Mouse (Mus musculus) embryonic facial prominence, embryonic 14.5 days (tissue): ENCODE data around the gene Dnaic2. TPM values are rescaled to one million over a fixed set of nuclear protein-coding genes. Genes with fewer than 3 reads are reported as not detected.

Source experiments
- ATAC-seq: fragments of 200-750 bp; cut with Nextera tagmentation; 2 replicates; pipeline ENCODE4 v1.8.0; 2017; ENCODE audit warnings: low read depth, moderate number of reproducible peaks, moderate TSS enrichment
- DNase-seq: peaks from one replicate; pipeline ENCODE4 v3.0.0-alpha.2; 2015; ENCODE audit warnings: low spot score
- H3K27ac ChIP-seq: fragments of 300-500 bp; sonication (generic); replicated peaks from 2 replicates; pipeline ENCODE4 v1.5.1; 2014; ENCODE audit warnings: low read depth, mild to moderate bottlenecking, low read length, moderate library complexity
- H3K27me3 ChIP-seq: fragments of 300-500 bp; sonication (generic); replicated peaks from 2 replicates; pipeline ENCODE4 v1.6.1; 2014; ENCODE audit warnings: low read length; ENCODE audit not compliant: control insufficient read depth, insufficient read depth
- H3K36me3 ChIP-seq: fragments of 300-500 bp; sonication (generic); 2 replicates; pipeline ENCODE4 v1.6.1; 2014; ENCODE audit warnings: low read length, mixed read lengths; ENCODE audit not compliant: control insufficient read depth, insufficient read depth
- H3K4me1 ChIP-seq: fragments of 300-500 bp; sonication (generic); 2 replicates; pipeline ENCODE4 v1.6.1; 2014; ENCODE audit warnings: antibody characterized with exemption, low read length; ENCODE audit not compliant: control insufficient read depth, insufficient read depth
- H3K4me2 ChIP-seq: fragments of 300-500 bp; sonication (generic); 2 replicates; pipeline ENCODE4 v1.6.1; 2014; ENCODE audit warnings: low read depth, mild to moderate bottlenecking, low read length, moderate library complexity, mixed read lengths
- H3K4me3 ChIP-seq: fragments of 300-500 bp; sonication (generic); 2 replicates; pipeline ENCODE4 v1.5.1; 2014; ENCODE audit warnings: low read depth, mild to moderate bottlenecking, low read length
- H3K9ac ChIP-seq: fragments of 300-500 bp; sonication (generic); 2 replicates; pipeline ENCODE4 v1.6.1; 2014; ENCODE audit warnings: low read depth, mild to moderate bottlenecking, low read length, moderate library complexity, mixed read lengths
- H3K9me3 ChIP-seq: fragments of 300-500 bp; sonication (generic); 2 replicates; pipeline ENCODE4 v1.6.1; 2016; ENCODE audit warnings: low read length; ENCODE audit not compliant: control insufficient read depth
- WGBS: fragments of 180-500 bp; shearing (Covaris S2); extraction: QIAGEN DNeasy Blood & Tissue Kit; methylation state at CpG from one replicate; pipeline ENCODE4 v1.1.7; 2014; 5-methylcytosine and 5-hydroxymethylcytosine counted together
- polyA plus RNA-seq: library from polyadenylated mRNA; unstranded; fragments of >200 nt; fragmentation: Nextera tagmentation; extraction: Ambion mirVana; gene quantifications from 2 replicates; pipeline ENCODE4 v1.2.1, GENCODE M21; 2014

The Dnaic2 gene
- polyA plus RNA-seq, 1 experiment from 2014 or later = 4.6 TPM

DNA sequence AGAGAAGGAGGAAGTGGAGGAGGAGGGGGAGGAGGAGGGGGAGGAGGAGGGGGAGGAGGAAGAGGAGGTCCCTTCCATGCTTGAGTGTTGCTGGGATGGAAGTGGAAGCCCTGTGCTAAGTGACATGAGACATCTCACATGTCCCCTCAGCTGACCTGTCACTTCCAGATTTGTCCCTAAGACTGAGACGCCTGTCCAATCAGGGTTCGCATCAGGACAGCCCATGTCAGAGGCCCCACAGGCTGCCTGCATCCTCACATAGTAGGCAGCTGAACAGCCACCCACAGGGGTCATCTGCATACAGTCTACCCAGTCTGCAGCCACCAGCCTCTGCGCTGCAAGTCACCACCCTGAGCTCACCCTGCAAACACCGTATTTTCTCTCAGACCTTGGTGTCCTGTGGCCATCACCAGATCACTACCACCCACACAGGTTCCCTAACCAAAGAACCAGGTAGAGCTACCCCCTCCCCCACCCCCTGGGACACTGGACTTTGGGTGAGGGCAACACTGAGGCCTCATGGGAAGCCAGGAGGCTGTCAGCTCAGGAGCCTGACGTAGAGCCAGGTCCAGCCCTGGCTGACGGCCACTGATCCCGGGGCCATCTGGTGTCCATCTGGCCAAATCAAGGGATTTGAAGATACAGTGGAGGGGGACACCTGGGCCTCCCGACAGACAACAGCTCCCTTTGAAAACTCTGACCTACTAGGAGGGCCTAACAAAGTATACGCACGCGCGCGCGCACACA is 42.4 kb upstream of the Dnaic2 start:
- Histone ChIP-seq H3K27me3 (no peaks in the 10 kb centered on the region), H3K4me2 (no peak overlapping the region), H3K36me3 (no peaks in the 10 kb centered on the region), H3K27ac (no peak overlapping the region), H3K9me3 (no peaks in the 10 kb centered on the region), H3K9ac (no peak overlapping the region), H3K4me1 (peaks cover 12% of the 10 kb centered on the region), H3K4me3 (no peak overlapping the region)
- peak; percentile 35 for DNase-seq
- ATAC-seq = no peak
- 52% methylated on average over 12 of the region's 14 CpGs for WGBS

DNA sequence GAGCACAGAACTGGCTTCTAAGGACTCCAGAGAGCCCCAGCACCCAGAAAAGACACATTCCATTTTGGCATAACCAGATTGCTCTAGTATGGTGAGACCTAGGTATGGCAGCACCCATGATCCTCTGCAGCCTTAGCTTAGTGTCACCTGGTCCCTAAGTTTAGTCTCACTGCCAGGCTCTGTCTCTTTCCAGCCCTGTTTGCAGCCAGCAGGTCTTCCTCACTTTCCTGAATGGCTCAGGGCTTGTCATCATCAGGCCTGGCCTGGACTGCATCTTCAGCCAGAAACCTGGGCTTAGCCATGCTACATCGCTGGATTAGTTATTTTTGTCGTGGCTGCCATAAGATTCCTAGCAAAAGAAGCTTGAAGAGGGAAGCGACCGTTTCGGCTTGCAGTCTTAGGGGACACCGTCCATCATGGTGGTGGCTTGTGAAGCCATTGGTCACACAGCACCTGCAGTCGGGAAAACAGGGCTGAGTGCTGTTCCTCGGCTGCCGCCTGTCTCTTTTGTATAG is 41.6 kb upstream of the Dnaic2 start:
- Histone ChIP-seq H3K4me3 (no peak overlapping the region), H3K9ac (no peak overlapping the region), H3K27ac (no peak overlapping the region), H3K27me3 (no peaks in the 10 kb centered on the region), H3K4me2 (no peak overlapping the region), H3K9me3 (no peaks in the 10 kb centered on the region), H3K36me3 (0 out of 2 replicates have a peak, but pooled peaks cover 6% of the 10 kb centered on the region), H3K4me1 (peaks cover 12% of the 10 kb centered on the region)
- ATAC-seq (no peak), DNase-seq (no peak)
- WGBS = 76% methylated on average over 9 of the region's 9 CpGs

DNA sequence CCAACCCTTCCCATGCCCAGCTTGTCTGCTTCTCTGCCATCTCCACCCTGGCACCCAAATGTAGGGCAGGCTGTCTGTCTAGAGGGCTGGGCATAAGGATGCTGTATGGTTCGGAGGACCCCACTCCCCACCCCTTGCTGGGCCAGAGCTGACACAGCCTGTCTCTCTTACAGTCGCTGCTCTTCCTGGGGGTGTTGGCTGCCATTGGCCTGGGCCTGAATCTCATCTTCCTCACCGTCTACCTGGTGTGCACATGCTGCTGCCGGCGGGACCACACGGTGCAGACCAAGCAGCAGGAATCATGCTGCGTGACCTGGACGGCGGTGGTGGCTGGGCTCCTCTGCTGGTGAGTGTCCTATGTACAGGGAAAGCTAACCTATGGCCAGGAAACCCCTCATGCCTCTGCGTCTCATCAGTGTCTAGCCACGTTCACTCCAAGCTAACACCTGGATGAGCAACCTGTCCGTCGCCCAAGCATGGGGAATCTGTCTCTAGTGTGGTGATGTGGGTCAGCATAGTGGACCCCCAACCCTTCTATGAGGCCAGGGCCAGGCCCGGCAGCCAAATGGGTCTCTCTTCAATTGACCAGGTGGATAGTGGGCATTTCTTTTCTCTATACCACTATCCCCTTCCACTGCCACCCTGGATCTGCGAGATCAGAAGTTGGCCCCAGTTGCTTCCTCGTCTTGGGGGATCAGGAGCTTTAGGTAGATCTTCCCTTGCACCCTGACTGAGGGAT is 40.8 kb upstream of the Dnaic2 start:
- Histone ChIP-seq H3K27ac (no peak overlapping the region), H3K4me3 (no peak overlapping the region), H3K36me3 (0 out of 2 replicates have a peak, but pooled peaks cover 6% of the 10 kb centered on the region), H3K4me2 (no peak overlapping the region), H3K27me3 (no peaks in the 10 kb centered on the region), H3K9me3 (no peaks in the 10 kb centered on the region), H3K9ac (no peak overlapping the region), H3K4me1 (peaks cover 12% of the 10 kb centered on the region)
- 87% methylated on average over 16 of the region's 16 CpGs for WGBS
- ATAC-seq (no peak), DNase-seq (no peak)

DNA sequence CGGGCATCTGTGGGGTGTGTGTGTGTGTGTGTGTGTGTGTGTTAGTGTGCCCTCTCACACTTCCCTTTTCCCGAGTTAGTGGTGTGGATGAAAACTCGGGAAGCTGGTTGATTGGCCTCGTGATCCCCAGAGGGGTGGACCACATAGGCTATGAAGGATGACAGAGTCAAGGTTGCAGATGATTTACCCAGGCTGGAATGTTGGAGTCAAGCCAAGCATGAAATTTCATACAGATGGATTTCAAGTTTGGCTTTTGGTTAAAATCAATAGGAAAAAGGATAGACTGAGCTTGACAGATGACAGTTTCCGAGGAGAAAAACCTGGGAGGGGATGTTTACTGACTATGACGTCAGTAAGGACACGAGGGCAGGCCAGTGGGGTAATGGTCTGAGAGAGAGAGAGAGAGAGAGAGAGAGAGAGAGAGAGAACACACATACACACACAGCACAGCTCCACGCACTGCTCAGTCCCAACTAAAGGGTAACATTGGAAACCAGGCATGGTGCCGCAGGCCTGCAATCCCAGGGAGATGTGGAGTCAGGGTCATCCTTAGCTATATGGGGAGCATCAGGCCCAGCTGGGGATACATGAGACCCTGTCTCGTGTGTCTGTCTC is 39.5 kb upstream of the Dnaic2 start:
- H3K27ac ChIP-seq = peak overlapping the region; percentile 84
- no peaks in the 10 kb centered on the region for H3K27me3 ChIP-seq
- no peak overlapping the region for H3K4me3 ChIP-seq
- peak; percentile 90 for DNase-seq
- H3K4me1 ChIP-seq = peaks cover 12% of the 10 kb centered on the region
- H3K9ac ChIP-seq = 0 out of 2 replicates have a peak overlapping the region, but pooled peaks have one; percentile 35
- H3K36me3 ChIP-seq = 0 out of 2 replicates have a peak, but pooled peaks cover 6% of the 10 kb centered on the region
- no peaks in the 10 kb centered on the region for H3K9me3 ChIP-seq
- H3K4me2 ChIP-seq = no peak overlapping the region
- 20% methylated on average over 10 of the region's 10 CpGs for WGBS
- ATAC-seq = peak; percentile 35; the same call in 1 of the 2 replicates

DNA sequence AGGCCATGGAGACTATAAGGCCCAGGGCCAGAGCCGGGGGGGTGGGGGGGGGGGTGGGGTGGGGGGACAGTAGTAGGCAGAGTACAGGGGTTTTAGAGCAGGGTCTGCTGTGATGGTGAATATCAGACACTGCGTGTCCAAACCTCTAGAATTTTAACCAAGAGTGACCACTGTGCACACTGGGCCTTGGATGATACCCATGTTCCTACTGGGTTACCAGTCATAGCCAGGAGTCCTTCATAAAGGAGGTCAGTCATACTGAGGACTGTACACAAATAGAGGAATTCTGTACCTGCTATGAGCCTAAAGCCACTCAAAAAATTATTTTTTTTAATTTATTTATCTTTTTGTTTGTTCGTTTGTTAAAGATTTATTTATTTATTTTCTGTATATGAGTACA is 38.5 kb upstream of the Dnaic2 start:
- no peaks in the 10 kb centered on the region for H3K9me3 ChIP-seq
- H3K9ac ChIP-seq = no peak overlapping the region
- peaks cover 12% of the 10 kb centered on the region for H3K4me1 ChIP-seq
- H3K27ac ChIP-seq = no peak overlapping the region
- H3K4me2 ChIP-seq = no peak overlapping the region
- ATAC-seq (no peak), DNase-seq (no peak)
- WGBS = 89% methylated on average over 2 of the region's 3 CpGs
- 0 out of 2 replicates have a peak, but pooled peaks cover 6% of the 10 kb centered on the region for H3K36me3 ChIP-seq
- H3K27me3 ChIP-seq = no peaks in the 10 kb centered on the region
- no peak overlapping the region for H3K4me3 ChIP-seq

GRCm38 (mm10) chr11:114690192-114690591 is 37.0 kb upstream of the Dnaic2 start:
- no peak for DNase-seq
- Histone ChIP-seq H3K4me1 (peaks cover 8% of the 10 kb centered on the region), H3K27me3 (no peaks in the 10 kb centered on the region), H3K9me3 (no peaks in the 10 kb centered on the region), H3K9ac (no peak overlapping the region), H3K4me3 (no peak overlapping the region), H3K36me3 (0 out of 2 replicates have a peak, but pooled peaks cover 6% of the 10 kb centered on the region), H3K27ac (no peak overlapping the region), H3K4me2 (no peak overlapping the region)
- WGBS = 91% methylated on average over 15 of the region's 15 CpGs
- ATAC-seq = no peak

DNA sequence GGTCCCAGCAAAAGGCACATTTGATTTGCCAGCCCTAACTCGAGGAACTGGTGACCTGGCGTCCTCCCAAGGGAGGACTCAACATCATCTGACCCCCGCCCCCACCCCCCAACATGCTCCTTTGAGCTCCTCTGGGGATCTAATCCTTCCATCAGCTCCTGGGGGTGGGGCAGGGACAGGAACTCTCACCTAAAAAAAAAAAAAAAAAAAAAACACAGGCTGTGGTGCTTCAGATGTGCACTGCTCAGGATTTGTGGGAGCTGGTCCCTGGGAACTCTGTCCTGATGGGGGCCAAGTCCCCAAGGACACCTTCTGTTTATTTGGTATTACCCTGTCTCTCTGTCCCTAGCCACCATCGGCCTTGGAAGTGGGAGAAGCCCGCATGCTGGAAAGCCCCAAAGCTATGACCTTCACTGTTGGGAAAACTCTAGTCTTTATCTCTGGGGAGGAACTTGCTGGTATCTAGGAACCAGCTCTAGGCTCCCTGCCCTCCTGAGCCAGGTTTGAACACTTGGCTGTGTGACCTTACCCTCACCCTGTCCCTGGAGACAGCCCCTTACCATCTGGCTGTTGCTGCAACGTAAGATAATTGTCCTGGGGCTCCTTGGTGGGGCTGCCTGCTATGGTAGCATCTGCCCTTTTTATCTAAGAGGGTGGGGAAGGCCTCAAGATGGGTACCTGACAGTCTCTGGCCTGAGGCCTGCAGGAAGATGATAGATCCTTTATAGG is 35.6 kb upstream of the Dnaic2 start:
- peaks cover 7% of the 10 kb centered on the region; the same call in 1 of the 2 replicates for H3K4me1 ChIP-seq
- H3K4me2 ChIP-seq = no peak overlapping the region
- H3K4me3 ChIP-seq = no peak overlapping the region
- ATAC-seq = peak; percentile 24; the same call in 1 of the 2 replicates
- peak; percentile 44 for DNase-seq
- H3K27me3 ChIP-seq = no peaks in the 10 kb centered on the region
- 49% methylated on average over 6 of the region's 6 CpGs for WGBS
- peaks cover 12% of the 10 kb centered on the region for H3K36me3 ChIP-seq
- H3K9me3 ChIP-seq = no peaks in the 10 kb centered on the region
- H3K9ac ChIP-seq = no peak overlapping the region
- no peak overlapping the region for H3K27ac ChIP-seq

- no peak overlapping the region for H3K4me3 ChIP-seq
- peaks cover 19% of the 10 kb centered on the region for H3K36me3 ChIP-seq
- 48% methylated on average over 7 of the region's 7 CpGs for WGBS
- no peaks in the 10 kb centered on the region for H3K9me3 ChIP-seq
- ATAC-seq (no peak), DNase-seq (no peak)
- peaks cover 6% of the 10 kb centered on the region; the same call in 1 of the 2 replicates for H3K4me1 ChIP-seq
- H3K27me3 ChIP-seq = no peaks in the 10 kb centered on the region
- H3K27ac ChIP-seq = no peak overlapping the region
- H3K4me2 ChIP-seq = no peak overlapping the region
- no peak overlapping the region for H3K9ac ChIP-seq
Observed at GRCm38 (mm10) chr11:114692601-114693000, 34.6 kb upstream of the Dnaic2 start.
